Mouse (Mus musculus) CD4-positive, CD25-positive, alpha-beta regulatory T cell, adult 4 months (primary cell): ENCODE measurements around the gene Tmem145. TPM values are rescaled to one million over a fixed set of nuclear protein-coding genes. Genes with fewer than 3 reads are reported as not detected.

Experiments used
- ATAC-seq: one replicate; pipeline ENCODE4 v1.8.0; 2017
- polyA plus RNA-seq, 2 experiments: library from polyadenylated mRNA; unstranded; fragments of 100-300 nt; shearing (Covaris generic); gene quantifications; one replicate each; pipeline ENCODE4 v1.2.1; 2017

The Tmem145 gene
- polyA plus RNA-seq, 2 experiments from 2014 or later, result not detected

- ATAC-seq, result no peak
Measured at GRCm38 (mm10) chr7:25275555-25276298, 30.2 kb upstream of the Tmem145 start.

DNA sequence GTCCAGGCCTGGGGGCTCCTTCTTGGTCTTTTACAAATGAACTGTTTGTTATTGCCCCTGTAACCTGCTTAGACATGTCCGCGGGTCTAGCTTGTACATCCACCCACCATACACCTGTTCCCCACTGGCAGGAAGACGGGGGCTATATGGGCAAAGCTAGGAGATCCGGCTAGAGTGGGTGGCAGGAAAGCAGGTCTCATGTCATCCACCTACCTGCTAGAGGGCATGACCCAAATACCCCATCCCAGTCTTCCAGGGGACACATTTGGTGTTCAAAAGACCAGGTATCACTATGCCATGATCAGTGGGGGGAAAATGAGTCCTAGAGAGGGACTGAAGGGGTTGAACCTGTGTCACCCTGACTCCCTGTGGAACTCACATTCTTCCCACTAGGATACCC lies 28.5 kb upstream of the Tmem145 start:
- no peak for ATAC-seq

DNA sequence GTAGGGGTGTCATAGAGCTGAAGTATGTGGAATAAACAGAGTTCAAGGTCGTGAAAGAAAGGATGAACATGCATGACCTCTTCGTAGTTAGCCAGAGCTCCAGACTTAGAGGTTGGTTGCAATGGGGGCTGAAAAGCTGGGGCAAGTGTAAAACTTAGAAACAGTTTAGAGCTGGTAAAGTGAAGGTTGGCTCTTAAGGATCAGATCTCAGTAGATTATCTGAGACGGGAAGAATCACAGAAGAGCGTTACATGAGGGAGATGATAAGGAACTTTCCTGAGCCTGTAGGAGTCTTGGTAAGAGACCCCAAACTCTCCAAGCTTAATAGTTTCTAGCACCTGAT lies 27.9 kb upstream of the Tmem145 start:
- no peak for ATAC-seq

DNA sequence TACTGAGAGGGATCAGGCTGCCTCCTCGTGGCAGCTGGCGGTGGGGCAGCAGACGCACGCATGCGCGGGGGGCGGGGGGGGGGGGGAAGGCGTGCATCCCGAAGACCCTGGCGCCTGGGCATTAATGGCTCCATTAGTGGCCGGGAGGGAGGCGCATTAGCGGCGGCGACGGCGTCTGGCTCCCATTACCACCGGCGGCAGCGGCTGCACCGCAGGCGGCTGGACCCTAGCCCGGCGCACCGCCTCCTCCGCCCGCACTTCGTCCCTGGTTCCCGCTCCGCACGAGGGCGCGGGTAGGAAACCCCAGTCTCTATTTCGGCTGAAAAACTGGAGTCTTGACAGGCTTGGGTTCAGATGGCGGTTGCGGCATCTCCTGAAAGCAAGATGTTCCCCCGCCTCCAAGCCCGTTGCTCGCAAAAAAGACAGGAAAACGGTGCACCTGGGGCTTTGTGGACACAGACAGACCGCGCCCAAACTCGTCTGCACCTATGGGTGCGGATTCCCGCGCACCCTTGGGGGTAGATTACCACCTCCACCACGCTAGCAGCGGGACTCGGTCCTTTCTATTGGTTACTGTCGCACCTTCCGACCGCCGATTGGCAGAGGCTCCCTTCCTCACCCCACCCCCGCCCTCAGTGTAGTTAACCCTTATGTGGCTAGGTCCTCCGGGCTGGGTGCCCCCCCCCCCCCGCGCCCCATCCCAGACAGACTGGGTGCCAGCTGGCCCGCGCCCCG lies 27.4 kb upstream of the Tmem145 start:
- peak; percentile 72 for ATAC-seq

DNA sequence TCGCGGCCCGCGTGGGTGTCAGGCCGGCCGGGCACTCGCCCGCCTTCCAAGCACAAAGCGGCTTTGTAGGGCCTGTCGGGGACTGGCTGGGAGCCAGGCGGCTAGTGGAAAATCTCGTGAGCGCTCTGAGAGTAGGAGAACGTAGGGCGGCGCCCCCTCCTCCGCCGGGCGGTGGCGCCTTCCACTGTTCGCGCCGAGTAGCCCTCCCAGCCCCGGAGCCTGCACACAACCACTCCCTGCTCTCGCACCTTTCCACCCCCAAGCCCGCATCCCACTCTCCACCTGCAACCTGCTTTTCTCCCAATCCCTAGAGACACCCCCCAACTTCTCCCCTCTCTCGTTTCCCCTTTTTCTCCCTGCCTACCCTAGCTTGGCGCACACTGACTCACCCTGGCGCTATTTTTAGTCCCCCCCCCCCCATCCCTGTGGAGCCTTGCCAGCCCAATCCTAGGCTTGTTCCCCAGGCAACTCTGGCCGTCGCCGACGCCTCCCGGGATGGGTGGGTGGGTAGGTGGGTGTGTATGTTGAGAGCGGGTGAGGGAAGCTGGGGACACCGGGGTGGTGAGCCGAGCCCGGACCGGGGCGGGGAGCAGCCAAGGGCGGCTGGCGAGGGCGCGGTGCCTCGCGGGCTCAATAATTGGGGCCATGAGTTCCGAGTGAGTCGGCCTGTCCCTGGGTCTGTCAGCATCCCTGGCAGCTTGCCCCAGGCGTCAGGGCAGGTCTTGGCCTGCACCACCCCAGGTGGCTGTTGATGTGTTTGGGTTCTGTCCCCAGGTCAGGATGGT lies 26.6 kb upstream of the Tmem145 start:
- ATAC-seq, result peak; percentile 31

GRCm38 (mm10) chr7:25279861-25280791 lies 25.8 kb upstream of the Tmem145 start:
- ATAC-seq, result no peak

- peak; percentile 16 for ATAC-seq
Measured at GRCm38 (mm10) chr7:25281166-25281733, 24.7 kb upstream of the Tmem145 start.

- ATAC-seq, result peak; percentile 75
Measured at GRCm38 (mm10) chr7:25281734-25282601, 23.9 kb upstream of the Tmem145 start.

DNA sequence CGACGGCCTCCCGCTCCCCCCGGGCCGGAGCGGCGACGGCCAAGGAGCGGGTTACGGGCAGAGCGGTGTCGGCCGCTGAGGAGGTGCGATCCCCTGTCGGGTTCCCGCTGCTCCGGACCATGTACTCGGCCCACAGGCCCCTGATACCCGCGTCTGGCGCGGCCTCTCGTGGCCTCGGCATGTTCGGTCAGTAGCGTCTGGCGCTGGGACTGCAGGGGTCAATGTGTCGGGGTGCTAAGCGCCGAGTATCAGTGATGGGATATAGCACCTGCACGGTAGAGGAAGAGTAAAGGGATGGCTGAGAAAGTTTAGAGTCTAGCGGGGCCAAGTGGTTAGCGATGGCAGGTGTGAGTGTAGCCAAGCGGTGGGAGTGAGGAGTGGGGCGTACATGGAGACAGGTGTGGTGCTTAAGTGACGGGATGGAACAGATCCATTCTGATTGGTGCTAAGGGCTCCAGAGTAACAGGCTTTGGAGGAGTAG lies 23.1 kb upstream of the Tmem145 start:
- ATAC-seq, result no peak

DNA sequence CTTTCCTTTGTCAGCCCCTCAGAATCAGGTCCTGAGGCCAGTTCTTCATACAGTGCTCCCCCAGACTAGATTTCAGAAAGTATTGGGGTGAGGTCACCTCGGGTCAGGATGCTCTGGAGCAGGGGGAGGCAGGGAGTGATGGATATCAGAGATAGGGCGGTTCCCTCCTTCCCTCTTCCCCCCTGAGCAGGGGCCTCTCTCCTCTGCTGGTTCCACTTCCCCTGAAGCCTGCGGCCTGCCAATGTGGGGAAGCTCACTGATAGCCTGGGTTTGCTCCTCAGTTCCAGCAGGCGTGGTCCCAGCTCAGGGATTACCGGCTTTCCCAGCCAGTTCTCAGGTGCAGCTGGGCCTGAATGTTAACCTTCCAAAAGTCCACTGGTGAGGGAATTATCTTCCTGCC lies 22.3 kb upstream of the Tmem145 start:
- no peak for ATAC-seq

DNA sequence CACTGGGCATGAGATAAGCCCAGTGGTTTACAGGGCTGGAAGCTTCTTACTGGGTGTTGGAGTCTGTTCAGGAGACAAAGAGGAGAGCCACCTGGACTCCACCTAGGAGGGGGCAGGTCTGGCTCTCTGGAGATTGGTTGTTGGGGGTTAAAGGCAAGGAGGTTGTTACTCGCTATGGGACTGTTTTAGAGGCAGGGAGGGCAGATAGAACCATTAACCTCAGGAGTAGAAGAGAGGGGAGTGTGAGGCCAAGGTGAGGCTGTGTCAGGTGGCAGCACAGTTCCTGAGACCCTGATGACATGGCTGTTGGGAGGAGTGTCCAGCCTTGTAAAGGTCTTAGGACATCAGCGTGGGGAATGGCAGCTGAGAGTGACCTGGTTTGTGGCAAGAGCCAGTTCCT lies 21.7 kb upstream of the Tmem145 start:
- no peak for ATAC-seq

GRCm38 (mm10) chr7:25284766-25285165 lies 21.1 kb upstream of the Tmem145 start:
- ATAC-seq, result no peak

- ATAC-seq, result no peak
Measured at GRCm38 (mm10) chr7:25285511-25286238, 20.2 kb upstream of the Tmem145 start.

DNA sequence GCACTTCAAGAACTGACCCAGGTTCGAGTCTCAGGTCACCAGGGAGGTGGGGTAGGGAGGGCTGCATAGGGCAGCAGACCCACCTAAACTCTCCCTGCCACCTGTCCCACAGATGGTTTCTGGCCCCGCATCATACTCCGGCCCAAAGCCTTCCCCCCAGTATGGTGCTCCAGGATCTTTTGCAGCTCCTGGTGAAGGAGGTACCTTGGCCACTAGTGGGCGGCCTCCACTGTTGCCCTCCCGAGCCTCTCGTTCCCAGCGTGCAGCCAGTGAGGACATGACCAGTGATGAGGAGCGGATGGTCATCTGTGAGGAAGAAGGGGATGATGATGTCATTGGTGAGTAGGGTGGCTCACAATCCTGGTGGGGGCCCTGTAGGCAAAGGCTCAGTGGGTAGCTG lies 18.9 kb upstream of the Tmem145 start:
- ATAC-seq, result no peak

- ATAC-seq, result no peak
Measured at GRCm38 (mm10) chr7:25288011-25288410, 17.9 kb upstream of the Tmem145 start.

GRCm38 (mm10) chr7:25288721-25289120 lies 17.2 kb upstream of the Tmem145 start:
- no peak for ATAC-seq

DNA sequence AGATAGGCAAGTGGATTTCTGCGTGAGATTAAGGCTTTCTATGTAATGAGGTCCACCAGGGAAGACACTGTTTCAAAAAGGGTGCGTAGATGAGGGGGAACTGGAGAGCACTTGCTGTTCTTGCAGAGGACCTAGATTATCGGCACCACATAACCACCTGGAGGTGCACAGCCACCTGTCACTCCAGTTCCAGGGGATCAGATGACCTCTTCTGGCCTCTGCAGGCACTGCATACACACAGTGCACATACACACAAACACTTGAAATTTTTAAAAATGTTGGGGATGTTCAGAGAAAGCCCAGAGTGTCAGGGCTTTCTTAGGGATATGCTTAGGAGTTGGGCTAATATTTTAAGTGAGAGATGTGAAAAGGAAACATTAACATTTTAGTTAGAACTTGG lies 16.0 kb upstream of the Tmem145 start:
- ATAC-seq, result no peak

DNA sequence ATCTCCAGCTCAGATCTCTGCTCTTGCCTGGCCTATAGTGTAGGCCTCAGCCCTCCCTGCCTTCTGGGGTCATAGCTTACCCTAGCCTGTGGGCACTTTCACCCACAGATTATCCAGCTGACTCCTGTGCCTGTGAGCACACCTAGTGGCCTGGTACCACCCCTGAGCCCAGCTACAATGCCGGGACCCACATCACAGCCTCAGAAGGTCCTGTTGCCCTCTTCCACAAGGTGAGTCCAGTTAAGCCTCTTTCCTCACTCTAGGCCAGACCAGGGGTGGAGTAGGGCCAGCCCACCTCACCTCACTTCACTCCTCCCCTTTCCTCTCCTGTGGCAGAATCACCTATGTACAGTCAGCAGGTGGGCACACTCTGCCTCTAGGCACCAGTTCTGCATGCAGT lies 15.4 kb upstream of the Tmem145 start:
- no peak for ATAC-seq

GRCm38 (mm10) chr7:25290911-25291310 lies 15.0 kb upstream of the Tmem145 start:
- no peak for ATAC-seq

DNA sequence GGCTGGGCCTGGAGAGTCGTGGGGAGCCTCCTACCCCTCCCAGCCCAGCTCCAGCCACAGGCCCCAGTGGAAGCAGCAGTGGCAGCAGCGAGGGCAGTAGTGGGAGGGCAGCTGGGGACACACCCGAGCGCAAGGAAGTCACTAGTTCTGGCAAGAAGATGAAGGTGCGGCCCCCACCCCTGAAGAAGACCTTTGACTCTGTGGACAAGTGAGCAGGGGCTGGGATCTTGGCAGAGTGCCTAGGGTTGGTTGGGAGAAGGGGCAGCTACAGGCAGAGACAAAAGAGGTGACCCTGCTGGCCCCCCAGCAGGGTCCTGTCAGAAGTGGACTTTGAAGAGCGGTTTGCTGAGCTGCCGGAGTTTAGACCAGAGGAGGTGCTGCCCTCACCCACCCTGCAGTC lies 13.8 kb upstream of the Tmem145 start:
- no peak for ATAC-seq
